Mouse (Mus musculus): Measurements from ENCODE around the gene Atf7ip. TPM values are rescaled to one million over a fixed set of nuclear protein-coding genes. Genes with fewer than 3 reads are reported as not detected.

The Atf7ip gene
- polyA plus RNA-seq, 1 experiment from 2014 or later: 50.9 TPM

DNA sequence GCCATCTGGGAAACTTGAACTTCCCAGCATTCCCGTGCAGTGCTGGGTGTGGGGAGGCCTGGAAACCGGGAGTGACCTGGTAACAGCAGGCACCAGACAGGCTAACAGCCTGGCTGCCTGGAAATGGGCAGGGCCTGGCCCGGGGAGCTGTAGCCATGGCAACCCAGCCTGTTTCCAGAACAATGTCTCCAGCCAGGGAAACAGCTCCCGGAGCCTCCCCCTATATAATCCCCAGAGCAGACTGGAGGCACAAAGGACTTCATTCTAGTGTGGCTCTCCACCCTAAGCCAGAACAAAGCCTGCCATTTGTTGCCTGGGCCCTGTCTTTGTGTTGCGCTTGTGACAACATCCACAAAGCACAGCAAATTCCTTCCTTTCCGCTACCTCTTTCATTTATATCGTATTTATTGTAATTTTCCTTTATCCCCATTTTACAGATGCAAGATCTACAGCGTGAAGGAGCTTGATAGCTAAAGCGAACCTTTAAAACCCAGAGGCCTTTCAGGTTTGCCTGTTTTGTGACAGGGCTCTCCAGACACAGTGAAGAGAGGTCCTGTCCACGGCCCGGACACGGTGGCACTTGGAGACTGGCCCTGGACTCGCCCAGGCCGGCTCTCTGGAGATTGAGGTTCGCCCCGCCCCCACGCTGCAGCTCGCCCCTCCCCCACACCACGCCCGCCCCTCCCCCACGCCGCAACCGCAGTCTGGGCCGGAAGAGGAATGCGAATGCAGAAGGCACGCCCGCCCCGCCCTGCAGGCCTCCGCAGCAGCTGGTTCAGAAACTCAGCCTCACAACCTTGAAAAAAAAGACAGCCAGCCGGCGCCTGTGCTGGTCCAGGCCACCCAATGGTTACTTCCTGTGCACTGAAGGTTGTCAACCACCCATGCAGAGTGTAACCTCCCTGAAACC is 35.4 kb upstream of the Atf7ip start:
- WGBS: 2% methylated on average over 31 of the region's 31 CpGs
- Histone ChIP-seq H3K36me3 (replicated peaks) (no peaks in the 10 kb centered on the region), H3K4me3 (peak overlapping the region; percentile 37), H3K9me3 (no peaks in the 10 kb centered on the region), H3K4me1 (peaks cover 64% of the 10 kb centered on the region), H3K27ac (replicated peaks) (peak overlapping the region; percentile 98), H3K27me3 (replicated peaks; ENCODE audit: low read depth, poor library complexity, severe bottlenecking) (no peaks in the 10 kb centered on the region)
- peak; percentile 94 for DNase-seq (ENCODE audit: low spot score)

DNA sequence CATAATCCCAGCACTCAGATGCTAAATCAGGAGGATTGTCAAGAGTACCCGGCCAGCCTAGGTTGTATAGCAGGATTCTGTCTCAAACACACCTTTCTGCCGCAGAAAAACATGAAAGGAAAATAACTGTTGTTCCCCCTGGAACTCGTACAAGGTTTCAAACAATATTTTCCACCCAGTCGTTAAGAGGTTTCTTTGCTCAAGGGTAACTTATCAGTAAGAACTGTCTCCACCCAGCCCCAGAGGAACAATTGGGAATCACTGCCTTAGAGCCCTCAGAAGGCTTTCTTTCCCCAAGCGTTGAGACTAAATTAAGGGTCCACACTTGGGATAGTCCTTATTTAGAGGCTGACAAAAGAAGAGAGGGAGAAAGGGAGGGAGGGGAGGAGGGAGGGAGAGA is 34.4 kb upstream of the Atf7ip start:
- 32% methylated on average over 5 of the region's 5 CpGs for WGBS
- no peaks in the 10 kb centered on the region for H3K27me3 ChIP-seq (replicated peaks; ENCODE audit: low read depth, poor library complexity, severe bottlenecking)
- no peaks in the 10 kb centered on the region for H3K36me3 ChIP-seq (replicated peaks)
- DNase-seq (ENCODE audit: low spot score): no peak
- no peak overlapping the region for H3K4me3 ChIP-seq
- H3K4me1 ChIP-seq: peaks cover 60% of the 10 kb centered on the region
- peak overlapping the region; percentile 98 for H3K27ac ChIP-seq (replicated peaks)
- no peaks in the 10 kb centered on the region for H3K9me3 ChIP-seq

DNA sequence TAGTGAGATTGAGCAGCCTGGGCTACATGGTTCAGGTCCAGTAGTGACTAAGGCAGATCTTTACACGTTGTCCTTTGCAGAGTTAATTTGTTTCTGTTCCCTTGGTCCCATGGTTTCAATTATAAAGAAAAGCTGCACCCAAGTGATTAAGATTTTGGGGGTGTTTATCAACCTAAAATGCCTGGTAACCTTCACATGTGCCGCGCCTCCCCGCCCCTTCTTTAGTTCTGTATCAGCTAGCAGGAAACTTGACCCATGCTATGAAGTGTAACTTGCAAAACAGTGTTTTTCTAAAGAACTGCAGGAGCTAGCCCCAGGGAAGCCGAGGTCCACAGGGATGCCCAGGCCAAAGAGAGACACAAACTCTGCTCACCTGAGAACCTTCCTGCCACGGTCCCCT is 33.2 kb upstream of the Atf7ip start:
- Histone ChIP-seq H3K36me3 (replicated peaks) (no peaks in the 10 kb centered on the region), H3K27me3 (replicated peaks; ENCODE audit: low read depth, poor library complexity, severe bottlenecking) (no peaks in the 10 kb centered on the region), H3K9me3 (no peaks in the 10 kb centered on the region), H3K27ac (replicated peaks) (peak overlapping the region; percentile 98), H3K4me3 (no peak overlapping the region), H3K4me1 (peaks cover 58% of the 10 kb centered on the region)
- no peak for DNase-seq (ENCODE audit: low spot score)
- 60% methylated on average over 6 of the region's 6 CpGs for WGBS

DNA sequence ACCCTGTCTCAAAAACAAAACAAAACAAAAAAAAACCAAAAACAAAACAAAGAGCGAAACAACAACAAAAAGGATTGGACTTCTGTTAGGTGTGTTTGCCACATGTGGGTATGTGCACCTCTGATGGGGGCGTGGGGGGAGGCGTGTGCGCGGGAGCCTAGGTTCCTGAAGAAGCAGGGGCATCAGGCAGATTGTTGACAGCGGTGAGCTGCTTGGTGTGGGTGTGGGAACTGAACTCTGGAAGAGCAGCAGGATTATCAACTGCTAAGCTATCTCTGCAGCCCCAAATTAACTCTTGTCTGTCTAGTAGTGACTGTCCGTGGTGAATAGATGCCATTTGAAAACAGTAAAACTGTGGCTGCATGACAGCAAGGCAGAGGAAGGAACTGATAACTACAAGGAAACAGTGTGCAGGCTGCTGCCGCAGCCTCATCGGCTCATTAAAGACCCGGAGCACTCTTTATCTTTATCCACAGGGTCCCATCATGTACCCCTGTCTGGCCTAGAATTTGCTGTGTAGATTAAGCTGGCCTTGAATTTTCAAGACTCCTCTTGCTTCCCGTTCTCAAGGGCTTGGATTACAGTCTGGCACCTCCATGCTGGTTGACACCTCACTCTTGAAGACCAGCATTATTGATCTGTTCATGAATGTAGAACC is 32.4 kb upstream of the Atf7ip start:
- Histone ChIP-seq H3K27ac (replicated peaks) (peak overlapping the region; percentile 8; the same call in 1 of the 2 replicates), H3K9me3 (no peaks in the 10 kb centered on the region), H3K4me1 (peaks cover 54% of the 10 kb centered on the region), H3K4me3 (no peak overlapping the region), H3K36me3 (replicated peaks) (no peaks in the 10 kb centered on the region), H3K27me3 (replicated peaks; ENCODE audit: low read depth, poor library complexity, severe bottlenecking) (no peaks in the 10 kb centered on the region)
- no peak for DNase-seq (ENCODE audit: low spot score)
- 80% methylated on average over 11 of the region's 11 CpGs for WGBS

- 31% methylated on average over 6 of the region's 6 CpGs for WGBS
- Histone ChIP-seq H3K4me1 (peaks cover 37% of the 10 kb centered on the region), H3K27me3 (replicated peaks; ENCODE audit: low read depth, poor library complexity, severe bottlenecking) (no peaks in the 10 kb centered on the region), H3K9me3 (no peaks in the 10 kb centered on the region), H3K4me3 (no peak overlapping the region), H3K36me3 (replicated peaks) (no peaks in the 10 kb centered on the region), H3K27ac (replicated peaks) (peak overlapping the region; percentile 72; the same call in 1 of the 2 replicates)
- no peak for DNase-seq (ENCODE audit: low spot score)
These were observed 30.7 kb upstream of the Atf7ip start for GRCm38 (mm10) chr6:136475171-136475860.

DNA sequence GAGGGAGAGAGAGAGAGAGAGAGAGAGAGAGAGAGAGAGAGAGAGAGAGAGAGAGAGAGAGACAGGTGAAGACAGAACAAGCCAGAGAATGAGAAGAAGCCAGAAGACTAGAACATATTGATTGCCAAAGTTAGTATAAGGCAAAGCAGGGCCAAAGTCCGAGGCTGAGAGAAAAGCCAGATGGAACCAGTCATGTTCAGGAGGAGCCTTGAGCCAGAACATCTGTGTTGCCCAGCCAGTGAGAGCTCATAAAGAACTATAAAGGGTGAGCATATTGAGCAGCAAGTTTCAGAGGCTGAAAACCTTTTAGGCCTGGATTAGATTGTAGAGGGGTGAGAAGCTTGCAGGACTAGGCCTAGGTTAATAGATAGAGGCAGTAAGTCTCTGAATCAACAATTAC is 28.1 kb upstream of the Atf7ip start:
- WGBS: 79% methylated on average over 1 of the region's 1 CpGs
- peaks cover 14% of the 10 kb centered on the region for H3K4me1 ChIP-seq
- peaks cover 6% of the 10 kb centered on the region; the same call in 1 of the 2 replicates for H3K9me3 ChIP-seq
- H3K4me3 ChIP-seq: no peak overlapping the region
- no peak overlapping the region for H3K27ac ChIP-seq (replicated peaks)
- no peak for DNase-seq (ENCODE audit: low spot score)
- H3K36me3 ChIP-seq (replicated peaks): no peaks in the 10 kb centered on the region
- H3K27me3 ChIP-seq (replicated peaks; ENCODE audit: low read depth, poor library complexity, severe bottlenecking): no peaks in the 10 kb centered on the region

DNA sequence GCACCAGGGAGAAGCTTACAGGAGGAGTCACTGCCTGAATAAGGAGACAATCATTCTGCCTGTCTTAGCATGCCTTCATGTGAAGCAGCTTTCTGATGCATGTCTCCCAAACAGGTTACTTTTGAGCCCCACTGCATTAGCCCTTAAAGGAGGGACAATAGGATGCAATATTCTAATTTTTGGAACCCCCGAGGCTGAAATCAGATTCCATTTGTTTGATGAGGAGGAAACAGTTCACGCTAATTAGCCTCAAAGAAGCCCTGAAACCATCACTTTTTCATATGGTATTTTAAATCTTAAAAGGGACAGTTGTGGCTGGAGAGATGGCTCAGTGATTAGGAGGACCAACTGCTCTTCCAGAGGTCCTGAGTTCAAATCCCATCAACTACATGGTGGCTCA is 22.4 kb upstream of the Atf7ip start:
- DNase-seq (ENCODE audit: low spot score): no peak
- no peak overlapping the region for H3K27ac ChIP-seq (replicated peaks)
- H3K9me3 ChIP-seq: peaks cover 6% of the 10 kb centered on the region; the same call in 1 of the 2 replicates
- H3K4me3 ChIP-seq: no peak overlapping the region
- WGBS: 81% methylated on average over 2 of the region's 2 CpGs
- peaks cover 10% of the 10 kb centered on the region for H3K4me1 ChIP-seq
- 0 out of 2 replicates have a peak, but pooled peaks cover 4% of the 10 kb centered on the region for H3K27me3 ChIP-seq (replicated peaks; ENCODE audit: low read depth, poor library complexity, severe bottlenecking)
- H3K36me3 ChIP-seq (replicated peaks): no peaks in the 10 kb centered on the region

GRCm38 (mm10) chr6:136484093-136484492 is 21.9 kb upstream of the Atf7ip start:
- Histone ChIP-seq H3K27ac (replicated peaks) (no peak overlapping the region), H3K9me3 (peaks cover 6% of the 10 kb centered on the region; the same call in 1 of the 2 replicates), H3K27me3 (replicated peaks; ENCODE audit: low read depth, poor library complexity, severe bottlenecking) (0 out of 2 replicates have a peak, but pooled peaks cover 4% of the 10 kb centered on the region), H3K36me3 (replicated peaks) (no peaks in the 10 kb centered on the region), H3K4me1 (peaks cover 10% of the 10 kb centered on the region), H3K4me3 (no peak overlapping the region)
- no peak for DNase-seq (ENCODE audit: low spot score)
- WGBS: 92% methylated on average over 3 of the region's 3 CpGs

- Histone ChIP-seq H3K27ac (replicated peaks) (no peak overlapping the region), H3K27me3 (replicated peaks; ENCODE audit: low read depth, poor library complexity, severe bottlenecking) (0 out of 2 replicates have a peak, but pooled peaks cover 4% of the 10 kb centered on the region), H3K4me1 (peaks cover 10% of the 10 kb centered on the region), H3K4me3 (no peak overlapping the region), H3K9me3 (peaks cover 1% of the 10 kb centered on the region; the same call in 1 of the 2 replicates), H3K36me3 (replicated peaks) (no peaks in the 10 kb centered on the region)
- 66% methylated on average over 4 of the region's 4 CpGs for WGBS
- DNase-seq (ENCODE audit: low spot score): no peak
These were observed 19.8 kb upstream of the Atf7ip start for GRCm38 (mm10) chr6:136486166-136486565.

DNA sequence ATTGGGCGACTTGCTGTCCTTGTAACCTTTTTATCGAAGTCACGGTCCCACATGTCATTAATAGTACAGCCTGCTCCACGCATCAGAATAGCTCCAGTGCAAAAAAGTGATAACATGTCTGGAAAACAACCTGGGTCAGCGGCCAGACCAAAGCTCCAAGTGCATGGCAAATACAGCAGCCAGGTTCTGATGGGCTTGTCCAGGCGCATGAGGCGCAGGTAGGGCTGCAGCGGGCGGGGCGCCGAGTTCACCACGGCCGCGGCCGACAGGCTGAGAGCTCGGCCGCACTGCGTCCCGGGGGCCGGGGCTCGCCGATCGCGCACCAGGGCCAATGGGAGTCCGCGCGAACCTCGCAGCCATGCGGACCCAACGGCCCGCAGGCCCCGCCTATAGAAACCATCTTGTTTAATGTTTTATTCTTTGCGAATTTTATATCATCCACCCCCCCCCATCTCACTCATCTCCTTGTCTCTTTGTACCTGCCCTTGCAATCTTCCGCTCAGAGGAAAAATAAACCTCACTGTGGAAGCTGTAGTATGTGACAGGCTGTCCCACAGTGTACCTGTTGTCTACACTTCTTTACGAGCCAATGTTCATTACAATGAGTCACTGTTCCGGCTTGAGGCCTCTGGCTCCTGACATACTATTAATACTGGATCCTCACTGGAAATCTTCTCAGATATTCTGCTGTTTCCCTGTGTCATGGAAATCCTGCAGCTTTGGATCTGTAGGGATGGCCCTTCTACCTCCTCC is 19.0 kb upstream of the Atf7ip start:
- Histone ChIP-seq H3K36me3 (replicated peaks) (no peaks in the 10 kb centered on the region), H3K4me3 (peak overlapping the region; percentile 42), H3K27ac (replicated peaks) (peak overlapping the region; percentile 44; the same call in 1 of the 2 replicates), H3K9me3 (no peaks in the 10 kb centered on the region), H3K4me1 (peaks cover 10% of the 10 kb centered on the region), H3K27me3 (replicated peaks; ENCODE audit: low read depth, poor library complexity, severe bottlenecking) (0 out of 2 replicates have a peak, but pooled peaks cover 4% of the 10 kb centered on the region)
- 48% methylated on average over 36 of the region's 36 CpGs for WGBS
- peak; percentile 49 for DNase-seq (ENCODE audit: low spot score)

- H3K36me3 ChIP-seq (replicated peaks): no peaks in the 10 kb centered on the region
- H3K9me3 ChIP-seq: no peaks in the 10 kb centered on the region
- DNase-seq (ENCODE audit: low spot score): no peak
- H3K27me3 ChIP-seq (replicated peaks; ENCODE audit: low read depth, poor library complexity, severe bottlenecking): 0 out of 2 replicates have a peak, but pooled peaks cover 4% of the 10 kb centered on the region
- no peak overlapping the region for H3K4me3 ChIP-seq
- 100% methylated on average over 1 of the region's 1 CpGs for WGBS
- peaks cover 10% of the 10 kb centered on the region for H3K4me1 ChIP-seq
- H3K27ac ChIP-seq (replicated peaks): no peak overlapping the region; the same call in 1 of the 2 replicates
These were observed 18.4 kb upstream of the Atf7ip start for GRCm38 (mm10) chr6:136487554-136487950.
